Mouse (Mus musculus) heart, embryonic 12.5 days (tissue): ENCODE data around the gene Pdgfd. TPM values are rescaled to one million over a fixed set of nuclear protein-coding genes. Genes with fewer than 3 reads are reported as not detected.

Experiments used
- ATAC-seq: fragments of 200-750 bp; cut with Nextera tagmentation; 2 replicates; pipeline ENCODE4 v1.8.0; 2017; ENCODE audit warnings: moderate TSS enrichment, moderate library complexity; ENCODE audit not compliant: insufficient number of reproducible peaks, low FRiP score
- H3K27ac ChIP-seq: fragments of 300-500 bp; sonication (generic); 2 replicates; pipeline ENCODE4 v1.5.1; 2016; ENCODE audit warnings: mild to moderate bottlenecking, moderate library complexity; ENCODE audit not compliant: poor library complexity, severe bottlenecking
- H3K27me3 ChIP-seq: fragments of 300-500 bp; sonication (generic); replicated peaks from 2 replicates; pipeline ENCODE4 v1.6.1; 2016; ENCODE audit warnings: mild to moderate bottlenecking, moderate library complexity
- H3K36me3 ChIP-seq: fragments of 300-500 bp; sonication (generic); 2 replicates; pipeline ENCODE4 v1.6.1; 2016; ENCODE audit warnings: mild to moderate bottlenecking, moderate library complexity
- H3K4me1 ChIP-seq: fragments of 300-500 bp; sonication (generic); replicated peaks from 2 replicates; pipeline ENCODE4 v1.6.1; 2016; ENCODE audit warnings: mild to moderate bottlenecking
- H3K4me2 ChIP-seq: fragments of 300-500 bp; sonication (generic); 2 replicates; pipeline ENCODE4 v1.6.1; 2016; ENCODE audit warnings: mild to moderate bottlenecking, moderate library complexity
- H3K4me3 ChIP-seq: fragments of 300-500 bp; sonication (generic); 2 replicates; pipeline ENCODE4 v1.5.1; 2016; ENCODE audit warnings: mild to moderate bottlenecking
- H3K9ac ChIP-seq: fragments of 300-500 bp; sonication (generic); 2 replicates; pipeline ENCODE4 v1.6.1; 2016; ENCODE audit warnings: mild to moderate bottlenecking, moderate library complexity
- H3K9me3 ChIP-seq: fragments of 300-500 bp; sonication (generic); replicated peaks from 2 replicates; pipeline ENCODE4 v1.6.1; 2016; ENCODE audit warnings: mild to moderate bottlenecking, moderate library complexity
- WGBS: fragments of 180-500 bp; shearing (Covaris S2); methylation state at CpG from one replicate; pipeline ENCODE4 v1.1.7; 2016; 5-methylcytosine and 5-hydroxymethylcytosine counted together
- polyA plus RNA-seq: library from polyadenylated mRNA; unstranded; fragments of >200 nt; fragmentation: Nextera tagmentation; extraction: Ambion mirVana; gene quantifications from 2 replicates; pipeline ENCODE4 v1.2.1, GENCODE M21; 2016

Gene Pdgfd
- polyA plus RNA-seq, 1 experiment from 2014 or later = 10.7 TPM

- Histone ChIP-seq H3K27ac (no peak overlapping the region), H3K9me3 (no peaks in the 10 kb centered on the region), H3K36me3 (no peaks in the 10 kb centered on the region), H3K4me3 (no peak overlapping the region), H3K4me1 (no peaks in the 10 kb centered on the region), H3K4me2 (no peak overlapping the region), H3K27me3 (no peaks in the 10 kb centered on the region), H3K9ac (no peak overlapping the region)
- 79% methylated on average over 3 of the region's 3 CpGs for WGBS
- ATAC-seq = no peak
Measured at GRCm38 (mm10) chr9:6305847-6306246, 137.5 kb downstream of the Pdgfd start.

- no peak for ATAC-seq
- no peak overlapping the region for H3K4me3 ChIP-seq
- H3K27ac ChIP-seq = no peak overlapping the region
- H3K4me2 ChIP-seq = no peak overlapping the region
- no peaks in the 10 kb centered on the region for H3K27me3 ChIP-seq
- H3K36me3 ChIP-seq = no peaks in the 10 kb centered on the region
- no peaks in the 10 kb centered on the region for H3K9me3 ChIP-seq
- H3K9ac ChIP-seq = no peak overlapping the region
- 72% methylated on average over 1 of the region's 1 CpGs for WGBS
- H3K4me1 ChIP-seq = no peaks in the 10 kb centered on the region
Measured at GRCm38 (mm10) chr9:6317114-6317513, 148.7 kb downstream of the Pdgfd start.

- ATAC-seq = no peak
- Histone ChIP-seq H3K9ac (no peak overlapping the region), H3K4me3 (no peak overlapping the region), H3K36me3 (no peaks in the 10 kb centered on the region), H3K27me3 (no peaks in the 10 kb centered on the region), H3K9me3 (no peaks in the 10 kb centered on the region), H3K4me2 (no peak overlapping the region), H3K27ac (no peak overlapping the region), H3K4me1 (no peaks in the 10 kb centered on the region)
- 88% methylated on average over 2 of the region's 2 CpGs for WGBS
Measured at GRCm38 (mm10) chr9:6325408-6325807, 157.0 kb downstream of the Pdgfd start.

DNA sequence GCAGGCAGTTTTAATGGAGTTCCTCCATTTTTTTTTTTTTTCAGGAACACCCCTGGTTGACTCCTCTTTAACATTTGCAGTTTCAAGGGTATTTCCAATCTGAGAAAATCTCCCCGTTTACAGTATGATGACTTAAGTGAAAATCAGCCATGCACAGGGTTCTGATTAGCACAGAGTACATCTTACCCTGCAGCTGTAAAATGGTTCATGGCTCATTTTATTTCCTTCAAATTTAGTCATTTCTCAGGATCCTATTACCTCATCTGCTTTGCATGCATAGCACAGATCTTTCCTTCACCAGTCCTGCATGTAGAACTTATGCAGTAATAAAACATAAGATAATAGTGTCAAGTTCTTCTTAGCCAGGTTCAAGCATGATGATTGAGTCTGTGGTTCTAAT lies 165.1 kb downstream of the Pdgfd start:
- no peak overlapping the region for H3K9ac ChIP-seq
- H3K27ac ChIP-seq = no peak overlapping the region
- no peak overlapping the region for H3K4me2 ChIP-seq
- no peak for ATAC-seq
- no peaks in the 10 kb centered on the region for H3K27me3 ChIP-seq
- H3K4me1 ChIP-seq = no peaks in the 10 kb centered on the region
- no peaks in the 10 kb centered on the region for H3K36me3 ChIP-seq
- no peaks in the 10 kb centered on the region for H3K9me3 ChIP-seq
- H3K4me3 ChIP-seq = no peak overlapping the region
- 83% methylated on average over 1 of the region's 1 CpGs for WGBS

DNA sequence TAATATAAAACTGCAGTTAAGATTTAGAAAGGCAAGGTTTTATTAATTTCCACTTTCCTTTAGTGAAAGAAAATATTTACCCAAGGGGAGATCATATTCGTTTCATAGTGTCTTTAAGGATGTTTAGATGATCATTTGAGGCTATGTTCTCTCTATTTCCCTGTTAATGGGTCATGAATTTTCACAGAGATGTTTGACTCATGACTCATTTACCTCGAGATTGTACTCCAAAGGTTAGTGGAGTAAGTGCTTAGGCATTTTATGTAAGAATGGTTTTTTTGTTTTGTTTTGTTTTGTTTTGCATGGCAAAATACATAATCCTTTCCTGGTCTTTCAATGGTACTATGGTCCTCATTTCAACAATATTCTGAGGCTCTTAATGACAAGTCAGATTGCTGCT lies 167.9 kb downstream of the Pdgfd start:
- Histone ChIP-seq H3K27ac (no peak overlapping the region), H3K4me2 (no peak overlapping the region), H3K4me3 (no peak overlapping the region), H3K9ac (no peak overlapping the region), H3K36me3 (no peaks in the 10 kb centered on the region), H3K27me3 (no peaks in the 10 kb centered on the region), H3K4me1 (no peaks in the 10 kb centered on the region), H3K9me3 (no peaks in the 10 kb centered on the region)
- 52% methylated on average over 2 of the region's 2 CpGs for WGBS
- no peak for ATAC-seq

- WGBS = 81% methylated on average over 2 of the region's 2 CpGs
- no peak for ATAC-seq
- Histone ChIP-seq H3K4me1 (no peaks in the 10 kb centered on the region), H3K9me3 (no peaks in the 10 kb centered on the region), H3K27ac (no peak overlapping the region), H3K4me3 (no peak overlapping the region), H3K4me2 (no peak overlapping the region), H3K36me3 (no peaks in the 10 kb centered on the region), H3K9ac (no peak overlapping the region), H3K27me3 (no peaks in the 10 kb centered on the region)
Measured at GRCm38 (mm10) chr9:6337891-6338290, 169.5 kb downstream of the Pdgfd start.

- H3K36me3 ChIP-seq = no peaks in the 10 kb centered on the region
- no peak overlapping the region for H3K4me2 ChIP-seq
- no peak for ATAC-seq
- no peaks in the 10 kb centered on the region for H3K9me3 ChIP-seq
- no peaks in the 10 kb centered on the region for H3K27me3 ChIP-seq
- no peaks in the 10 kb centered on the region for H3K4me1 ChIP-seq
- no peak overlapping the region for H3K27ac ChIP-seq
- 86% methylated on average over 3 of the region's 3 CpGs for WGBS
- H3K4me3 ChIP-seq = no peak overlapping the region
- H3K9ac ChIP-seq = no peak overlapping the region
Measured at GRCm38 (mm10) chr9:6338344-6338743, 170.0 kb downstream of the Pdgfd start.

DNA sequence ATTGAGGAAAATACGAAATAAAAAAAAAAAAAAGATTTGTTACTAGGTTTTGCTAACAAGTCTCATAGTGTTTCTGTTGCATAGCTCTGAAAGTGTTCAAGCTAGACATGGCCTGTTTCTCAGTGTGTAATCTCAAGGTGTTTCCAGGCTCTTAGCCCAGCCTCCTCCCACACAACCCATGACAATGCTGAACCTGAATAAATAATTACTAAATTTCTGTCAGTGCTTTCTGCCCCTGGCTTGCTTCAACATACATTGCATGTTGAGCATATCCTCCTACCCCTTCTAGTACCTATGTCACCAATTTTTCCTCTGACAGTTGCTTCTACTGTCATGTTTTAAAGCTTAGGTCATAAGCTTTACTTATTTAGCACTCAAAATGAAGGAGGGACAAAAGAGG lies 171.0 kb downstream of the Pdgfd start:
- Histone ChIP-seq H3K4me2 (no peak overlapping the region), H3K36me3 (no peaks in the 10 kb centered on the region), H3K27ac (no peak overlapping the region), H3K9me3 (no peaks in the 10 kb centered on the region), H3K4me3 (no peak overlapping the region), H3K4me1 (peaks cover 2% of the 10 kb centered on the region; the same call in 1 of the 2 replicates), H3K9ac (no peak overlapping the region), H3K27me3 (no peaks in the 10 kb centered on the region)
- WGBS = 79% methylated on average over 1 of the region's 1 CpGs
- ATAC-seq = no peak

DNA sequence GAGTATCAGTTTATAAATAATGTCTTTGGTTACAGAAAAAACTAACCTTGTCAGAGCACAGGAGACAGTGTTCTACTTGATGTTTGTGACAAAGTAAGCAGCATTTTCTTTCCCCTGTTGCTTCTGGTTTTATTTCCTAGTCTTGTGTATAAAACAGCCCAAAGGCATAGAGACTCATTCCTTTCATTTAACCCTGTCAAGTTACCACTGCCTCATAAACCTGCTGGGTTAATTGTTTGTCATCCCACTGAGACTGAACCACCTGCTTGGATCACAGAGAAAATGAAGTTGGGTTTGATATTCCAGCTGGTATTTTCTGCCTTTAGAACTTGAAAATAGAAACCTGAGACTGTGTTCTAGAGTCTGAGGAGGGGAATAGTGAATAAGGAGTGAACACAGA lies 172.4 kb downstream of the Pdgfd start:
- Histone ChIP-seq H3K36me3 (no peaks in the 10 kb centered on the region), H3K9me3 (no peaks in the 10 kb centered on the region), H3K27ac (no peak overlapping the region), H3K27me3 (no peaks in the 10 kb centered on the region), H3K4me3 (no peak overlapping the region), H3K4me1 (peaks cover 4% of the 10 kb centered on the region; the same call in 1 of the 2 replicates), H3K4me2 (no peak overlapping the region), H3K9ac (no peak overlapping the region)
- ATAC-seq = no peak

GRCm38 (mm10) chr9:6342854-6343253 lies 174.5 kb downstream of the Pdgfd start:
- no peaks in the 10 kb centered on the region for H3K9me3 ChIP-seq
- no peaks in the 10 kb centered on the region for H3K27me3 ChIP-seq
- H3K36me3 ChIP-seq = no peaks in the 10 kb centered on the region
- WGBS = 90% methylated on average over 10 of the region's 10 CpGs
- H3K4me3 ChIP-seq = no peak overlapping the region
- peaks cover 4% of the 10 kb centered on the region; the same call in 1 of the 2 replicates for H3K4me1 ChIP-seq
- no peak overlapping the region for H3K27ac ChIP-seq
- ATAC-seq = no peak
- no peak overlapping the region for H3K9ac ChIP-seq
- H3K4me2 ChIP-seq = no peak overlapping the region

GRCm38 (mm10) chr9:6344514-6344913 lies 176.1 kb downstream of the Pdgfd start:
- Histone ChIP-seq H3K27ac (no peak overlapping the region), H3K27me3 (no peaks in the 10 kb centered on the region), H3K36me3 (no peaks in the 10 kb centered on the region), H3K4me1 (peaks cover 4% of the 10 kb centered on the region; the same call in 1 of the 2 replicates), H3K4me3 (no peak overlapping the region), H3K9me3 (no peaks in the 10 kb centered on the region), H3K9ac (no peak overlapping the region), H3K4me2 (no peak overlapping the region)
- ATAC-seq = no peak
- WGBS = 58% methylated on average over 2 of the region's 2 CpGs

- Histone ChIP-seq H3K27ac (no peak overlapping the region), H3K36me3 (no peaks in the 10 kb centered on the region), H3K27me3 (no peaks in the 10 kb centered on the region), H3K4me3 (no peak overlapping the region), H3K4me2 (no peak overlapping the region), H3K9ac (no peak overlapping the region), H3K4me1 (peaks cover 4% of the 10 kb centered on the region; the same call in 1 of the 2 replicates), H3K9me3 (no peaks in the 10 kb centered on the region)
- 0 out of 2 replicates have a peak, but pooled peaks have one; percentile 45 for ATAC-seq
- WGBS = 59% methylated on average over 4 of the region's 4 CpGs
Measured at GRCm38 (mm10) chr9:6344924-6345323, 176.5 kb downstream of the Pdgfd start.
